Comparison of ENCODE assay signal across 7 mouse cellular contexts in the genomic region with DNA sequence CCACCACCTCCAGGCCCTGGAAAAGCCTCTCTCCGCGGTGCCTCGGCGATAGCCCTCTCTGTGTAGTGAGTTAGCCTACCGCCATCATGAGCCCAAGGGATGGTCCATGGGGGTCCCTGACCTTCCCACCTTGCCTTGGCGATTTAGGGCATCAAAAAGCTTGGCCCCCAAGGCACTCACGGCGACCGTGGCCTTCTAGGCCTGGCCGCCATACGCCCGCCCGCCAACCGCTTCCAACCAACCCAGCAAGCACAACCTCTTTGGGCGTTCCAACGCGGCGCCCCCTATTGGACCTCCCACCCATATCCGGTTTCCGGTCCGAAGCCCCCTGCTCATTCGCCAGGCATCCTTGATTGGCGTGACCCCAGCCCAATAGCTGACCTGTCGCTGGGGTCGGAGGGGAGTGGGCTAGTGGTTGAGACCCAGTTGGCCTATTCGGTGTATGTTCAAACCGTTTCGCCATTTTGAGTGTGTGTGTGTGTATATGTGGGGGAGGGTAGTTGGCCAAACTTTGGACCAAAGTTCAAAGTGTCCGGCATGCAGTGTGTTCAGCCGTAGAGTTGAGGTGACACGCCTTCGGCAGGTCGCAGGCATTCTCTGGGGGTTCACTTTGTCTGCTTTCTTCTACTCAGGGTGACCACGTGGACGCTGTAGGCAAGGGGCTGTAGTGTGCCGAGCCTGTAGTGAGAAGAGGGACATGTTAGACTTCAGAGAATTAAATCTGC.
DNase-seq lines count a peak whose midpoint lies in the region.

No protein-coding gene starts in this region.

- peak; percentile 45 for DNase-seq in spleen, adult 12 weeks (ENCODE audit: low spot score)
- DNase-seq in spleen, adult 18-20 months, result no peak
- DNase-seq in c-Kit-negative CD71-positive TER-119-positive erythroid progenitor cells, embryonic 14.5 days (ENCODE audit: low read depth, low spot score), result peak; percentile 47
- DNase-seq in forelimb bud, embryonic 11.5 days (ENCODE audit: low read depth, low spot score), result peak; percentile 95
- peak; percentile 74 for DNase-seq in kidney, postnatal 14 days
- DNase-seq in lung, postnatal 36 days, result peak; percentile 18
- peak; percentile 97 for DNase-seq in retina, postnatal 1 day

Comparison
In these comparisons a context has a peak if more than half of its experiments do, and no peak if none do; other contexts are left out.
1. DNase-seq: peak in spleen, adult 12 weeks (single experiment), c-Kit-negative CD71-positive TER-119-positive erythroid progenitor cells, embryonic 14.5 days (single experiment), forelimb bud, embryonic 11.5 days (single experiment), kidney, postnatal 14 days (single experiment), lung, postnatal 36 days (single experiment) and retina, postnatal 1 day (single experiment); none in spleen, adult 18-20 months (0 of 2).